Mouse (Mus musculus): Measurements from ENCODE around the gene Naa80. TPM values are rescaled to one million over a fixed set of nuclear protein-coding genes. Genes with fewer than 3 reads are reported as not detected.
A peak's percentile ranks its signal among the peaks of the same experiment; 100 is the strongest.

The Naa80 gene
- polyA plus RNA-seq, 1 experiment, result not detected

DNA sequence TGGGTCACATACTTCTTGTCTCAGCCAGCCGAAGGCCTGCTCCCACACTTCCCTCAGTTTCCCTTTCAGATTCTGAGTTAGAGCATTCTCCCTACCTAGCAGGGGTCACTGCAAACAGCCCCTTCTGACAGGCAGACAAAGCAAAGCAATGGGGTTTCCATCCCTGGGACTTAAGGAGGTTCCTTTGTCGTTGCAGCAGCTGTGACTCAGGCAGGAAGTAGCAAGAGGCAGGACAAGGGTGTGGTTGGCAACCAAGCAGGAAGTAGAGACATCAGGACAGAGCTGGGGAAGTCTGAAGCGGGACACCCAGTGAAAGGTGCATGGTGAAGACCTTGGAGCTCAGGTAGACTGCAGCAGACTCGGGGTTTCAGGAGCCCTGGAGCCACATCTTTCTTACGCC lies 45.9 kb downstream of the Naa80 start:
- peaks cover 50% of the 10 kb centered on the region for H3K4me1 ChIP-seq (ENCODE audit: control insufficient read depth, insufficient read depth, low read length)
- 65% methylated on average over 5 of the region's 5 CpGs for WGBS
- peak overlapping the region; percentile 34; the same call in 1 of the 2 replicates for H3K27ac ChIP-seq (ENCODE audit: insufficient read depth, low read depth, low read length)
- TF ChIP-seq CTCF (IDR thresholded peaks at IDR 0.05; ENCODE audit: insufficient read depth, low read depth, low read length), result no peak
- TF ChIP-seq POLR2A (IDR thresholded peaks at IDR 0.05; ENCODE audit: insufficient read depth, low read depth, low read length), result no peak
- no peak overlapping the region for H3K4me3 ChIP-seq (ENCODE audit: insufficient read depth, low read depth, low read length)

DNA sequence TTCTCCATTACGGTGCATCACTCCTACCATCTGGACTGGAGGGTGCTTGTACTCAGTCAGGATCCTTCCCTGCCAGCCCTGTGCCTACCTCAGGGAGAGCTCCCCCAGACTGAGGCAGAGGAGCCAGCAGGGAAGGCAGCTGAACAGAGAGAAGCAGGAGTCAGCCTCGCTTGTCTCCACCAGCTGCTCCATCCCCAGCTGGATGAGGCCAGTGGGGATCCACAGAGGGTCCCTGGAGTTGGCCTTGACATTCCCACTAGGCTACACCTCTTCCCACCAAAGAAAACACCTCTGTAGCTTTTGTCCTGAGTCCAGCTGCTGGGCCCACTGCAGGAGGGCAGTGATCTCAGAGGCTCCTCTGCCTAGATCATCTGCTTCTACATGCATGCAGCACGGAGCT lies 46.3 kb downstream of the Naa80 start:
- no peak overlapping the region for H3K4me3 ChIP-seq (ENCODE audit: insufficient read depth, low read depth, low read length)
- peaks cover 52% of the 10 kb centered on the region for H3K4me1 ChIP-seq (ENCODE audit: control insufficient read depth, insufficient read depth, low read length)
- no peak for TF ChIP-seq CTCF (IDR thresholded peaks at IDR 0.05; ENCODE audit: insufficient read depth, low read depth, low read length)
- TF ChIP-seq POLR2A (IDR thresholded peaks at IDR 0.05; ENCODE audit: insufficient read depth, low read depth, low read length), result no peak
- H3K27ac ChIP-seq (ENCODE audit: insufficient read depth, low read depth, low read length), result peak overlapping the region; percentile 34; the same call in 1 of the 2 replicates
- WGBS, result 66% methylated on average over 3 of the region's 3 CpGs

DNA sequence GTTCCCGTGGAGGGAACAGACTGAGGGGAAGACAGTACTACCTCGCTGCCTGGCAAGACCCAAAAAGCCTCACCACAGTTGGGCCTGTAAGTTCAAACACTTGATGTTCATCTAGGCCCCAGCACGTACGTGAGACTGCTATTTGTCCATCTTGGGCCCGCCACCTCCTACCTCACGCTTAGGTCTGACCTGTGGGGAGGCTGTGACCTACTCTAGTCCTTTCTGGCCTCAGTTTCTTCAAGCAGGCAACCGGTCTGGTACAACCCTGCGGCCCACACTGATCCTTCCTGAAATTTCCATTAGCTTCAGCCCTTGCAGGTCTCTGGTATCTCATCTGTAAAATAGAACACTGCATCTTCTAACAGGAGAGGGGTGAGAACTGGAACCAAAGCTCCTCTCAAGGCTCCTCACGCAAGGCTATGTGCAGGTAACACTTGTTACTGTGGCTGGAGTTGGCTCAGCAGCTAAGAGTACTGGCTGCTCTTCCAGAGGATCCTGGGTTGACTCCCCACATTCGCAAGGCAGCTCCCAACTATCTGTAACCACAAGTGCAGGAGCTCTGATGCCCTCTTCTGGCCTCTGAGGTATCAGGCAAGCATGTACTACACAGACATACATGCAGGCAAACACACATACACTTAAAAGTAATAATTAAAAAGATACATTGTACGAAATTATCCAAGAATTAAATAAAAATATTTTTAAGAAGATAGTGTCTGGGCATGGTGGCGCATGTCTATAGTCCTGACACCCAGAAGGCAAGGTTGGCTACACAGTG lies 46.9 kb downstream of the Naa80 start:
- Histone ChIP-seq H3K4me1 (ENCODE audit: control insufficient read depth, insufficient read depth, low read length) (peaks cover 57% of the 10 kb centered on the region), H3K4me3 (ENCODE audit: insufficient read depth, low read depth, low read length) (no peak overlapping the region), H3K27ac (ENCODE audit: insufficient read depth, low read depth, low read length) (no peak overlapping the region)
- 82% methylated on average over 12 of the region's 12 CpGs for WGBS
- TF ChIP-seq CTCF (IDR thresholded peaks at IDR 0.05; ENCODE audit: insufficient read depth, low read depth, low read length) (no peak), POLR2A (IDR thresholded peaks at IDR 0.05; ENCODE audit: insufficient read depth, low read depth, low read length) (no peak)

DNA sequence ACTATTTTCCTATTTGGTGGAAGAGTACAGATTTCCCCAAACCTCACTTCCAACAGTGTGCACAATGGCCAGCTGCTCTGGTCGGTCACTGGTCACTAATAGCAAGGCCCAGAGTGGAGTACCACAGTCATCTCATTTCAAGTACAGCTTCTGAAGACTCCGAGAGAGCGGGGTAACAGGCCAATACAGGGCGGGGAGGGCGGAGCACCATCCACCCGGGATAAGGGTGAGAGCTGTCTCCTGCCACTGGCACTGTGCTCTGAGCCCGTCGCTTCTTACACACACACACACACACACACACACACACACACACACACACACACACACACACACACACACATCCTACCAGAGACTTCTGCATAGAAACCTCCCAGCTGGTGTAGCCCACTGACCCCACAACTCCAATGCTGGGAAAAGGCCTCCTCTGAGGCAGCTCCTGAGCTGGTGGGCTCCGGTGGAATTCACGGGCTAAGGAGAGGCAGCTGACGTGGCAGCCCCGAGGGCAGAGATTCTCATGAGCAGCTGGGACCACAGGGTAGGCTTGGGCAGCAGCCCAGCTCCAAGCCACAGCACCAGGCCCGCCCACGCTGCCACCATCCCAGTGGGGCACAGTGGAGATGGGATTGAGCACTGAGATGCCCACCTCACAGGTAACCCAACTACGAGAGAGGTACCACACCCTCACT lies 47.6 kb downstream of the Naa80 start:
- TF ChIP-seq CTCF (IDR thresholded peaks at IDR 0.05; ENCODE audit: insufficient read depth, low read depth, low read length) (no peak), POLR2A (IDR thresholded peaks at IDR 0.05; ENCODE audit: insufficient read depth, low read depth, low read length) (no peak)
- 21% methylated on average over 15 of the region's 15 CpGs for WGBS
- Histone ChIP-seq H3K27ac (ENCODE audit: insufficient read depth, low read depth, low read length) (peak overlapping the region; percentile 63), H3K4me1 (ENCODE audit: control insufficient read depth, insufficient read depth, low read length) (peaks cover 62% of the 10 kb centered on the region), H3K4me3 (ENCODE audit: insufficient read depth, low read depth, low read length) (no peak overlapping the region)

DNA sequence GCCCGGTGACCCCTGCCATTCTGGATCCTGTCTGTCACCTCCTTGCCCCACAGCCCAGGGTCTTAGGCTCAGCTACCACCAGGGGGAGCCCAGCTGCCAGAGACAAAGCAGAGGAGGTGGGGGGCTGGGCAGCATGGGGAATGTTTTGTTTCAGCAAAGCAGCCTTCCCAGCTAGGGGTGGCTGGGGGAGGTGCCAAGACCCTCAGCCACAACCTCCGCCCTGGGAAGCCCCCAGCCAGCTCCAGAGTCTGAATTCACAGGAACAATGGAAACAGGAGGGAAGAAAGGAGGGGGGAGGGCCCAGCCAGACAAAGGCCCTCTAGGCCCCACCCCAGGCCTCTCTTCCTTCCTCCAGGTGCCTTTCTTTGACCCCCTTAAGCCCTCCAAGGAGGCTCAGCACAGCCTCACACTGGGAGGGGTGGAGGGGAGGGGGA lies 48.2 kb downstream of the Naa80 start:
- TF ChIP-seq POLR2A (IDR thresholded peaks at IDR 0.05; ENCODE audit: insufficient read depth, low read depth, low read length), result no peak
- TF ChIP-seq CTCF (IDR thresholded peaks at IDR 0.05; ENCODE audit: insufficient read depth, low read depth, low read length), result peak; percentile 97
- Histone ChIP-seq H3K4me1 (ENCODE audit: control insufficient read depth, insufficient read depth, low read length) (peaks cover 65% of the 10 kb centered on the region), H3K27ac (ENCODE audit: insufficient read depth, low read depth, low read length) (peak overlapping the region; percentile 63), H3K4me3 (ENCODE audit: insufficient read depth, low read depth, low read length) (no peak overlapping the region)
- 2% methylated on average over 2 of the region's 2 CpGs for WGBS

DNA sequence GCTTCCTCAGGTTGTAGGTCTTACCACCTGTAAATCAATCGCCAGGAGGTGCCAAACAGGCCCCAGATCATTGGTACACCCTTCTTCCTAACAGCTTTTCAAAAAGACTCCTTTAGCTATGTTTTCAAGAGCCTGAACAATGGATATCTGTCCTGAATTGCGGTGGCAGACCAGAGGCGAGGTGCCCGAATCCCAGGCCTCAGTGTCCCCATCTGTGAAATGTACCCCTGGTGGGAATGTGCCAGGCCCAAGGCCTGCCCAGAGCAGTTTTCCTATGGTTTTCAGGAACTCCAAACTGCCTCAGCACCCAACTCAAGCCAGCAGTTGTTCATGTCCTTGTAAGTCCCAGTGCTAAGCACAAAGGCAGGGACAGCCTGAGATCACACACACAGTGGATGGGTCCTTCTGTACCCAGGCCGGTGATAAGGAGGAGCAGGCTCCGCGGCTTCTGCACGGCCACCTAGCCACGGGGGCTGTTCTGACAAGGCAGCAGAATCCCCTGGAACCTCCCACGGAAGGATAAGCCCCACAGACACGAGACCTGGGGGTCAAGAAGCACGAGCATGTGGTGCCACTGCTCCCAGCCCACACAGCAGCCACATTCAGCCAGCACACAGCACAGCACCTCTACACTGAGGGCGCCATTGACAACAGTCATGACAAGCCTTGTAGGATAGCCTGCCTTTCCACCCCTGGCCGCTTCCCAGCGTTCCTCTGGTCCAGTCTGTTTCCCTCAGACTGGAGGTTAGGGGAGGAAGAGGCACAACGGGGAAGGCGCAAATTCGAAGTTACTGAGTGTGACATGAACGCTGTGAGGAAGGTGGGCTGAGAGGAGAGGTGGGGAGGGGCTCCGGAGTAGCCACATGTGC lies 48.9 kb downstream of the Naa80 start:
- Histone ChIP-seq H3K4me3 (ENCODE audit: insufficient read depth, low read depth, low read length) (no peak overlapping the region), H3K27ac (ENCODE audit: insufficient read depth, low read depth, low read length) (peak overlapping the region; percentile 55), H3K4me1 (ENCODE audit: control insufficient read depth, insufficient read depth, low read length) (peaks cover 73% of the 10 kb centered on the region)
- TF ChIP-seq CTCF (IDR thresholded peaks at IDR 0.05; ENCODE audit: insufficient read depth, low read depth, low read length) (no peak), POLR2A (IDR thresholded peaks at IDR 0.05; ENCODE audit: insufficient read depth, low read depth, low read length) (no peak)
- WGBS, result 28% methylated on average over 20 of the region's 20 CpGs

DNA sequence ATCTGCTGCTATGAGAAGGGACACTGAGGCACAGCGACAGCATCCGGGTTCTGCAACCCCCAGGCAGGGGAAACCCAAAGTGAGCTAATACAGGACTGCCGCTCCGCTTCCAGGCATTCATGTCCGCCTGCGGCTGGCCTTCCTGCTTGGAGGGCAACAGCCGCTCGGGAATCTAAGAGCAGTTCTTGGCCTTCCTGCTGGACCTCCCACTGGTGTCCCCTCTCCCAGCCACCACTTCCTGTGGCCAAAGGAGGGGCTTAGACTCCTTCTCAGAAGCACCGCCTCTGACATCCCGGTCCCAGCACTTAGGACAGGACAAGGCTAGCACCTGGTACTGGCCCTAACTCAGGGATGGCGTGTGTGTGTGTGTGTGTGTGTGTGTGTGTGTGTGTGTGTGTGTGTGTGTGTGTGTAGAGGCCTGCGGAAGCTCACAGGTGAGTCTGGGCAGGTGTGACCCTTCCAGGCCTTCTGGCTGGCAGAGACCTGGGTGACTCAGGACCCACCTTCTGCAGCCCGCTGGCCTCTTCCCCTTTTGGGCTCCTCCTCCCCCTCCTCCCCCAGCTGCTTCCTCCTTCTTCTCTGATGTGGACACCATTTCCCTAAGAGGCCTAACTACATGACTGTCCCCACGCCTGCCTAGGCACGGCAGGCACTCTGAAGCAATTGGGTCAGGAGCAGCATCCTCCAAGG lies 50.2 kb downstream of the Naa80 start:
- no peak overlapping the region for H3K27ac ChIP-seq (ENCODE audit: insufficient read depth, low read depth, low read length)
- TF ChIP-seq POLR2A (IDR thresholded peaks at IDR 0.05; ENCODE audit: insufficient read depth, low read depth, low read length) (no peak), CTCF (IDR thresholded peaks at IDR 0.05; ENCODE audit: insufficient read depth, low read depth, low read length) (no peak)
- H3K4me1 ChIP-seq (ENCODE audit: control insufficient read depth, insufficient read depth, low read length), result peaks cover 77% of the 10 kb centered on the region
- 62% methylated on average over 15 of the region's 15 CpGs for WGBS
- no peak overlapping the region for H3K4me3 ChIP-seq (ENCODE audit: insufficient read depth, low read depth, low read length)

DNA sequence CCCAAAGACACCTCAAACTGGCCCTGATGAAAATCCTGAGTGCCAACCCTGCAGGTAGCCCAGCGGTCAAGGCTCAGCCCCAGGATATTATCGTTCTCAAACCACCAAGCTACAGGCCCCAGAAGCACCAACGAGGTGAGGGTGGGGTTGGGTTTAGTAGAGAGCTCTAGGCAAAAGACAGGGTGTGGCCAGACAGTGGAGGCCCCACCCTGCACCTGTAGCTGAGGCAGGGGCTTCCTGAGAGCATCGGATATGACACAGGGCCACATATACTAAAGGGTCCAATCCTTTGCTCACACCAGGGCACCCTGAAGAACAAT lies 50.7 kb downstream of the Naa80 start:
- 35% methylated on average over 4 of the region's 4 CpGs for WGBS
- Histone ChIP-seq H3K4me1 (ENCODE audit: control insufficient read depth, insufficient read depth, low read length) (peaks cover 78% of the 10 kb centered on the region), H3K27ac (ENCODE audit: insufficient read depth, low read depth, low read length) (no peak overlapping the region), H3K4me3 (ENCODE audit: insufficient read depth, low read depth, low read length) (no peak overlapping the region)
- no peak for TF ChIP-seq POLR2A (IDR thresholded peaks at IDR 0.05; ENCODE audit: insufficient read depth, low read depth, low read length)
- TF ChIP-seq CTCF (IDR thresholded peaks at IDR 0.05; ENCODE audit: insufficient read depth, low read depth, low read length), result no peak

Measured in olfactory bulb, adult 2 months (tissue).